Mouse (Mus musculus): ENCODE measurements around the gene Zfp94.
"Not testable (repeated sequence)": the region's sequence is repeated elsewhere in the genome, so short reads cannot be mapped to it uniquely, and the experiment has no call there.

The Zfp94 gene

GRCm38 (mm10) chr7:24315726-24316566 lies 520 bp downstream of the Zfp94 start:
- DNase-seq (ENCODE audit: low spot score) = no peak

- DNase-seq (ENCODE audit: low spot score) = peak; percentile 24
Observed at GRCm38 (mm10) chr7:24300771-24301282, 15.6 kb downstream of the Zfp94 start, which contains the start of gene Zfp61. Zfp61 (minus strand) TSS chr7:24301232.

- no peak for DNase-seq (ENCODE audit: low spot score)
Observed at GRCm38 (mm10) chr7:24299823-24300481, 16.5 kb downstream of the Zfp94 start.

- peak; percentile 74 for DNase-seq (ENCODE audit: low spot score)
Observed at GRCm38 (mm10) chr7:24298973-24299708, 17.3 kb downstream of the Zfp94 start.

- DNase-seq (ENCODE audit: low spot score) = no peak
Observed at GRCm38 (mm10) chr7:24298635-24298972, 17.9 kb downstream of the Zfp94 start.

GRCm38 (mm10) chr7:24297361-24298095 lies 18.9 kb downstream of the Zfp94 start:
- no peak for DNase-seq (ENCODE audit: low spot score)

- DNase-seq (ENCODE audit: low spot score) = no peak
Observed at GRCm38 (mm10) chr7:24296386-24296785, 20.1 kb downstream of the Zfp94 start.

- no peak for DNase-seq (ENCODE audit: low spot score)
Observed at GRCm38 (mm10) chr7:24295376-24295775, 21.1 kb downstream of the Zfp94 start.

GRCm38 (mm10) chr7:24294763-24295162 lies 21.7 kb downstream of the Zfp94 start:
- no peak for DNase-seq (ENCODE audit: low spot score)

GRCm38 (mm10) chr7:24293061-24293851 lies 23.2 kb downstream of the Zfp94 start:
- no peak for DNase-seq (ENCODE audit: low spot score)

GRCm38 (mm10) chr7:24291387-24292090 lies 24.9 kb downstream of the Zfp94 start:
- no peak for DNase-seq (ENCODE audit: low spot score)

GRCm38 (mm10) chr7:24290106-24290693 lies 26.3 kb downstream of the Zfp94 start:
- no peak for DNase-seq (ENCODE audit: low spot score)

GRCm38 (mm10) chr7:24288512-24288911 lies 28.0 kb downstream of the Zfp94 start:
- DNase-seq (ENCODE audit: low spot score) = no peak

GRCm38 (mm10) chr7:24287670-24288069 lies 28.8 kb downstream of the Zfp94 start:
- no peak for DNase-seq (ENCODE audit: low spot score)

GRCm38 (mm10) chr7:24286916-24287315 lies 29.6 kb downstream of the Zfp94 start:
- no peak for DNase-seq (ENCODE audit: low spot score)

- no peak for DNase-seq (ENCODE audit: low spot score)
Observed at GRCm38 (mm10) chr7:24286090-24286489, 30.4 kb downstream of the Zfp94 start.

GRCm38 (mm10) chr7:24280858-24281145 lies 35.7 kb downstream of the Zfp94 start:
- DNase-seq (ENCODE audit: low spot score) = no peak

GRCm38 (mm10) chr7:24280031-24280857 lies 36.2 kb downstream of the Zfp94 start:
- no peak for DNase-seq (ENCODE audit: low spot score)

- DNase-seq (ENCODE audit: low spot score) = not testable (repeated sequence)
Observed at GRCm38 (mm10) chr7:24278771-24279170, 37.7 kb downstream of the Zfp94 start.
